Mouse (Mus musculus) cerebellum, adult 2 months (tissue): ENCODE results near the gene Lin7a.

Experiments
- CTCF ChIP-seq: fragments of 200-500 bp; IDR thresholded peaks from 2 replicates; pipeline ENCODE4 v1.5.1; 2011; ENCODE audit warnings: low read depth, mild to moderate bottlenecking, control low read depth, low read length, moderate library complexity, borderline replicate concordance; ENCODE audit not compliant: insufficient read depth
- POLR2A ChIP-seq: fragments of 200-500 bp; IDR thresholded peaks from 2 replicates; pipeline ENCODE4 v1.6.1; 2011; ENCODE audit warnings: low read length, control low read depth, borderline replicate concordance; ENCODE audit not compliant: insufficient read depth

DNA sequence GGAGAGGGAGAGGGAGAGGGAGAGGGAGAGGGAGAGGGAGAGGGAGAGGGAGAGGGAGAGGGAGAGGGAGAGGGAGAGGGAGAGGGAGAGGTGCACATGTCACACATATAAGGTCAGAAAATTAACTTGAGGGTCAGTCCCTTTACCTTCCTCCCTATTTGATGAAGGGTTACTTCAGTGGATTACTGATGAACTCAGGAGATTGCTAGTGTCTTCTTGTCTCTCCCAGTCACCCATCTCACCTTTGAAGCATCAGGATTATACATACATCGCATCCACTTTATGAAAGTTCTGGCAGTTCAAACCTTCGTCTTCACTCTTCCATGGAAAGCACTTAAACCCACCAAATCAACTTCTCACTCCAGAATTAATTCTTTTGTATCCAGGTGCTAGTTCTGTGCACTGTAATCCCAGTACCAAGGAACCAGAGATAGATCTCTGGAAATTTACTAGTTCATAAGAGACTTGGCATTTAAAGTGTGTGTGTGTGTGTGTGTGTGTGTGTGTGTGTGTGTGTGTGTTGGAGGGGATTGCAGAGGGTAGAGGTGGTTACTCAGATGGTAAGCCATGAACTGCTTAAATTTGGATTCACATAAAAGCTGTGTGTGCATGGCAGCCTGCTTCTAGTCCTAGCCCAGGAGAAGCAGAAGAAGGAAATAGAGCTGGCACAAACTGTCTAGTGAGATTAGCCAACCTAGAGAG is 19.5 kb upstream of the Lin7a start:
- TF ChIP-seq POLR2A (no peak), CTCF (no peak)
